Mouse (Mus musculus) thymus, postnatal 10 days (tissue): ENCODE data around the gene Kcnk13.

Source experiments
- DNase-seq, 2 experiments: peaks; one replicate each; pipeline ENCODE4 v3.0.0; 2021; ENCODE audit warnings: low spot score in 2 of 2

Gene Kcnk13

GRCm38 (mm10) chr12:100090750-100091149 lies 126.5 kb downstream of the Kcnk13 start:
- no peak for DNase-seq

GRCm38 (mm10) chr12:100093046-100093445 lies 128.7 kb downstream of the Kcnk13 start:
- DNase-seq, result no peak

- no peak for DNase-seq
Measured at GRCm38 (mm10) chr12:100099971-100100706, 135.8 kb downstream of the Kcnk13 start.

- no peak for DNase-seq
Measured at GRCm38 (mm10) chr12:100100707-100101030, 136.4 kb downstream of the Kcnk13 start.

- no peak for DNase-seq
Measured at GRCm38 (mm10) chr12:100101651-100102050, 137.4 kb downstream of the Kcnk13 start.

GRCm38 (mm10) chr12:100104530-100104929 lies 140.2 kb downstream of the Kcnk13 start:
- no peak for DNase-seq

GRCm38 (mm10) chr12:100106275-100106895 lies 142.1 kb downstream of the Kcnk13 start:
- peak; percentile 54 to 83 for DNase-seq

- no peak for DNase-seq
Measured at GRCm38 (mm10) chr12:100107436-100107835, 143.1 kb downstream of the Kcnk13 start.

- DNase-seq, result peak; percentile 71 to 78
Measured at GRCm38 (mm10) chr12:100109986-100110696, 145.8 kb downstream of the Kcnk13 start, which contains the start of gene Psmc1. Gene Psmc1, plus strand, starts transcription at chr12:100110154.
